Mouse (Mus musculus): ENCODE results near the gene Lcmt1. TPM values are rescaled to one million over a fixed set of nuclear protein-coding genes. Genes with fewer than 3 reads are reported as not detected.

Gene Lcmt1
- polyA plus RNA-seq, 1 experiment from 2014 or later, result 40.1 TPM

- no peak overlapping the region for H3K4me3 ChIP-seq (ENCODE audit: low read depth, low read length)
- 0 out of 2 replicates have a peak overlapping the region, but pooled peaks have one; percentile 33 for H3K27ac ChIP-seq (replicated peaks; ENCODE audit: low read depth, low read length)
- no peak overlapping the region for H3K4me2 ChIP-seq (ENCODE audit: low read depth, low read length)
- DNase-seq (ENCODE audit: low spot score) (no peak), ATAC-seq (ENCODE audit: low read depth) (no peak)
- H3K36me3 ChIP-seq (ENCODE audit: control insufficient read depth, insufficient read depth, low read length), result no peaks in the 10 kb centered on the region
- WGBS, result 72% methylated on average over 1 of the region's 1 CpGs
- H3K27me3 ChIP-seq (replicated peaks; ENCODE audit: control insufficient read depth, insufficient read depth, low read length), result no peaks in the 10 kb centered on the region
- no peaks in the 10 kb centered on the region for H3K9me3 ChIP-seq (ENCODE audit: control insufficient read depth, low read length)
- no peak overlapping the region for H3K9ac ChIP-seq (ENCODE audit: low read depth, low read length)
- peaks cover 9% of the 10 kb centered on the region; the same call in 1 of the 2 replicates for H3K4me1 ChIP-seq (ENCODE audit: control insufficient read depth, insufficient read depth, low read length)
These were observed 33.3 kb upstream of the Lcmt1 start for GRCm38 (mm10) chr7:123336322-123336721.

- Histone ChIP-seq H3K4me1 (ENCODE audit: control insufficient read depth, insufficient read depth, low read length) (peaks cover 17% of the 10 kb centered on the region; the same call in 1 of the 2 replicates), H3K36me3 (ENCODE audit: control insufficient read depth, insufficient read depth, low read length) (no peaks in the 10 kb centered on the region), H3K9me3 (ENCODE audit: control insufficient read depth, low read length) (no peaks in the 10 kb centered on the region), H3K27ac (replicated peaks; ENCODE audit: low read depth, low read length) (no peak overlapping the region), H3K9ac (ENCODE audit: low read depth, low read length) (no peak overlapping the region), H3K4me3 (ENCODE audit: low read depth, low read length) (no peak overlapping the region), H3K4me2 (ENCODE audit: low read depth, low read length) (no peak overlapping the region), H3K27me3 (replicated peaks; ENCODE audit: control insufficient read depth, insufficient read depth, low read length) (no peaks in the 10 kb centered on the region)
- no peak for DNase-seq (ENCODE audit: low spot score)
- no peak for ATAC-seq (ENCODE audit: low read depth)
- WGBS, result 48% methylated on average over 8 of the region's 8 CpGs
These were observed 31.2 kb upstream of the Lcmt1 start for GRCm38 (mm10) chr7:123338351-123338750.

- Histone ChIP-seq H3K36me3 (ENCODE audit: control insufficient read depth, insufficient read depth, low read length) (no peaks in the 10 kb centered on the region), H3K9ac (ENCODE audit: low read depth, low read length) (no peak overlapping the region), H3K4me1 (ENCODE audit: control insufficient read depth, insufficient read depth, low read length) (peaks cover 17% of the 10 kb centered on the region; the same call in 1 of the 2 replicates), H3K27ac (replicated peaks; ENCODE audit: low read depth, low read length) (peak overlapping the region; percentile 46), H3K4me3 (ENCODE audit: low read depth, low read length) (no peak overlapping the region), H3K9me3 (ENCODE audit: control insufficient read depth, low read length) (no peaks in the 10 kb centered on the region), H3K27me3 (replicated peaks; ENCODE audit: control insufficient read depth, insufficient read depth, low read length) (no peaks in the 10 kb centered on the region), H3K4me2 (ENCODE audit: low read depth, low read length) (no peak overlapping the region)
- ATAC-seq (ENCODE audit: low read depth) (no peak), DNase-seq (ENCODE audit: low spot score) (no peak)
- 55% methylated on average over 5 of the region's 5 CpGs for WGBS
These were observed 27.7 kb upstream of the Lcmt1 start for GRCm38 (mm10) chr7:123341896-123342295.

- Histone ChIP-seq H3K9ac (ENCODE audit: low read depth, low read length) (no peak overlapping the region), H3K27ac (replicated peaks; ENCODE audit: low read depth, low read length) (no peak overlapping the region), H3K4me3 (ENCODE audit: low read depth, low read length) (no peak overlapping the region), H3K9me3 (ENCODE audit: control insufficient read depth, low read length) (no peaks in the 10 kb centered on the region), H3K4me1 (ENCODE audit: control insufficient read depth, insufficient read depth, low read length) (peaks cover 17% of the 10 kb centered on the region; the same call in 1 of the 2 replicates), H3K27me3 (replicated peaks; ENCODE audit: control insufficient read depth, insufficient read depth, low read length) (no peaks in the 10 kb centered on the region), H3K4me2 (ENCODE audit: low read depth, low read length) (no peak overlapping the region), H3K36me3 (ENCODE audit: control insufficient read depth, insufficient read depth, low read length) (no peaks in the 10 kb centered on the region)
- ATAC-seq (ENCODE audit: low read depth) (no peak), DNase-seq (ENCODE audit: low spot score) (no peak)
- 82% methylated on average over 5 of the region's 5 CpGs for WGBS
These were observed 25.4 kb upstream of the Lcmt1 start for GRCm38 (mm10) chr7:123344079-123344780.

GRCm38 (mm10) chr7:123345041-123345544 is 24.5 kb upstream of the Lcmt1 start:
- WGBS, result 72% methylated on average over 3 of the region's 3 CpGs
- Histone ChIP-seq H3K9me3 (ENCODE audit: control insufficient read depth, low read length) (no peaks in the 10 kb centered on the region), H3K27ac (replicated peaks; ENCODE audit: low read depth, low read length) (no peak overlapping the region), H3K4me3 (ENCODE audit: low read depth, low read length) (no peak overlapping the region), H3K36me3 (ENCODE audit: control insufficient read depth, insufficient read depth, low read length) (no peaks in the 10 kb centered on the region), H3K9ac (ENCODE audit: low read depth, low read length) (no peak overlapping the region), H3K4me2 (ENCODE audit: low read depth, low read length) (no peak overlapping the region), H3K4me1 (ENCODE audit: control insufficient read depth, insufficient read depth, low read length) (peaks cover 17% of the 10 kb centered on the region; the same call in 1 of the 2 replicates), H3K27me3 (replicated peaks; ENCODE audit: control insufficient read depth, insufficient read depth, low read length) (no peaks in the 10 kb centered on the region)
- ATAC-seq (ENCODE audit: low read depth) (no peak), DNase-seq (ENCODE audit: low spot score) (no peak)

GRCm38 (mm10) chr7:123346631-123347290 is 22.8 kb upstream of the Lcmt1 start:
- H3K9me3 ChIP-seq (ENCODE audit: control insufficient read depth, low read length), result no peaks in the 10 kb centered on the region
- H3K9ac ChIP-seq (ENCODE audit: low read depth, low read length), result no peak overlapping the region
- H3K4me1 ChIP-seq (ENCODE audit: control insufficient read depth, insufficient read depth, low read length), result peaks cover 5% of the 10 kb centered on the region; the same call in 1 of the 2 replicates
- 63% methylated on average over 7 of the region's 7 CpGs for WGBS
- H3K27me3 ChIP-seq (replicated peaks; ENCODE audit: control insufficient read depth, insufficient read depth, low read length), result no peaks in the 10 kb centered on the region
- H3K4me3 ChIP-seq (ENCODE audit: low read depth, low read length), result no peak overlapping the region
- ATAC-seq (ENCODE audit: low read depth) (no peak), DNase-seq (ENCODE audit: low spot score) (no peak)
- H3K4me2 ChIP-seq (ENCODE audit: low read depth, low read length), result no peak overlapping the region
- H3K36me3 ChIP-seq (ENCODE audit: control insufficient read depth, insufficient read depth, low read length), result no peaks in the 10 kb centered on the region
- no peak overlapping the region for H3K27ac ChIP-seq (replicated peaks; ENCODE audit: low read depth, low read length)

GRCm38 (mm10) chr7:123349813-123350212 is 19.8 kb upstream of the Lcmt1 start:
- Histone ChIP-seq H3K27ac (replicated peaks; ENCODE audit: low read depth, low read length) (no peak overlapping the region), H3K9ac (ENCODE audit: low read depth, low read length) (no peak overlapping the region), H3K4me2 (ENCODE audit: low read depth, low read length) (no peak overlapping the region), H3K36me3 (ENCODE audit: control insufficient read depth, insufficient read depth, low read length) (no peaks in the 10 kb centered on the region), H3K9me3 (ENCODE audit: control insufficient read depth, low read length) (no peaks in the 10 kb centered on the region), H3K4me1 (ENCODE audit: control insufficient read depth, insufficient read depth, low read length) (no peaks in the 10 kb centered on the region), H3K4me3 (ENCODE audit: low read depth, low read length) (no peak overlapping the region), H3K27me3 (replicated peaks; ENCODE audit: control insufficient read depth, insufficient read depth, low read length) (no peaks in the 10 kb centered on the region)
- ATAC-seq (ENCODE audit: low read depth), result no peak
- 77% methylated on average over 11 of the region's 11 CpGs for WGBS
- DNase-seq (ENCODE audit: low spot score), result no peak

- no peak overlapping the region for H3K9ac ChIP-seq (ENCODE audit: low read depth, low read length)
- H3K4me3 ChIP-seq (ENCODE audit: low read depth, low read length), result no peak overlapping the region
- H3K4me2 ChIP-seq (ENCODE audit: low read depth, low read length), result no peak overlapping the region
- H3K9me3 ChIP-seq (ENCODE audit: control insufficient read depth, low read length), result no peaks in the 10 kb centered on the region
- no peaks in the 10 kb centered on the region for H3K27me3 ChIP-seq (replicated peaks; ENCODE audit: control insufficient read depth, insufficient read depth, low read length)
- H3K27ac ChIP-seq (replicated peaks; ENCODE audit: low read depth, low read length), result no peak overlapping the region
- ATAC-seq (ENCODE audit: low read depth) (no peak), DNase-seq (ENCODE audit: low spot score) (no peak)
- WGBS, result 54% methylated on average over 2 of the region's 2 CpGs
- no peaks in the 10 kb centered on the region for H3K36me3 ChIP-seq (ENCODE audit: control insufficient read depth, insufficient read depth, low read length)
- no peaks in the 10 kb centered on the region for H3K4me1 ChIP-seq (ENCODE audit: control insufficient read depth, insufficient read depth, low read length)
These were observed 19.3 kb upstream of the Lcmt1 start for GRCm38 (mm10) chr7:123350243-123350642.

Data from embryonic facial prominence, embryonic 14.5 days (tissue).